Mouse (Mus musculus) cerebellum, adult 8-10 months (tissue): ENCODE measurements around the gene Dydc2.

Experiments used
- DNase-seq: peaks from one replicate; pipeline ENCODE4 v3.0.0; 2022

Dydc2 gene

DNA sequence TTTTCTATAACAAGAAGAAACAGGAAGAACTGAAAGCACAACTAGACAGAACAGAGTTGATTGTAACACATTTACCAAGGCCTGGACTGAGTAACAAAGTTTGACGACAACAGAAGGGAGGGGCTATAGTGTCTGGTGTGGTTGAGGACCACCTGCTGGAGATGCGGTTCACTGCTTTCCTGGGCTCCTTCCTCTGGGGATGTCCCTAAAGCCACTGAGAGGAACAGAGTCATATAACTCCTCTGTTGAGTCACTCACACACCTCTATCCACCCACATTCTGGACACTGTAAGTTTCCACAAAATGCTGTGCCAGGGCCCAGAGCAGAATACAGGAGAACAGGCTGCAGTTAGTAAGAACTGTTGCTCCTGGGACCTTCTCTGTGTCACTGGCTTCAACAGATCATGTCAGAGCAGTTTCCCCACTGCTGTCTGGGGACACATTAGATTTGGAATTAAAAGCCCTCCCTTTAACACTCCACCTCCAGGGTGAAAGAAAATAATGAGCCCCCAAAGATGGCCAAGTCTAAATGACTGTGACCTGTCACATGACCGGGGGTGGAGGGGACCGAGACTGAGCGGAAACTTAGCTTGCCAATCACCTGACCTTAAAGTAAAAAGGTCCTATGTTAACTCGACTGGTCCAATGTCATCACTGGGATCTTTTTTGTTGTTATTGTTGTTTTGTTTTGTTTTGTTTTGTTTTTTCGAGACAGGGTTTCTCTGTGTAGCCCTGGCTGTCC lies 68.9 kb downstream of the Dydc2 start:
- DNase-seq, result no peak
